Mouse (Mus musculus) hindbrain, embryonic 11.5 days (tissue): ENCODE measurements around the gene Kansl1. TPM values are rescaled to one million over a fixed set of nuclear protein-coding genes. Genes with fewer than 3 reads are reported as not detected.
A peak's percentile ranks its signal among the peaks of the same experiment; 100 is the strongest.

Experiments used
- ATAC-seq: fragments of 200-750 bp; cut with Nextera tagmentation; 2 replicates; pipeline ENCODE4 v1.8.0; 2017; ENCODE audit warnings: mild to moderate bottlenecking, moderate TSS enrichment, moderate library complexity; ENCODE audit not compliant: low FRiP score
- DNase-seq: peaks from one replicate; pipeline ENCODE4 v3.0.0-alpha.2; 2015; ENCODE audit warnings: low spot score
- H3K27ac ChIP-seq: fragments of 300-500 bp; sonication (generic); 2 replicates; pipeline ENCODE4 v1.5.1; 2014; ENCODE audit warnings: mild to moderate bottlenecking, low read depth, low read length
- H3K27me3 ChIP-seq: fragments of 300-500 bp; sonication (generic); 2 replicates; pipeline ENCODE4 v1.6.1; 2014; ENCODE audit warnings: mild to moderate bottlenecking, low read length, moderate library complexity, mixed read lengths; ENCODE audit not compliant: control insufficient read depth, insufficient read depth
- H3K36me3 ChIP-seq: fragments of 300-500 bp; sonication (generic); 2 replicates; pipeline ENCODE4 v1.6.1; 2014; ENCODE audit warnings: mild to moderate bottlenecking, low read length, moderate library complexity, mixed read lengths; ENCODE audit not compliant: control insufficient read depth, insufficient read depth
- H3K4me1 ChIP-seq: fragments of 300-500 bp; sonication (generic); replicated peaks from 2 replicates; pipeline ENCODE4 v1.6.1; 2014; ENCODE audit warnings: low read length, mixed read lengths; ENCODE audit not compliant: control insufficient read depth, insufficient read depth
- H3K4me2 ChIP-seq: fragments of 300-500 bp; sonication (generic); replicated peaks from 2 replicates; pipeline ENCODE4 v1.6.1; 2014; ENCODE audit warnings: mild to moderate bottlenecking, low read depth, low read length
- H3K4me3 ChIP-seq: fragments of 300-500 bp; sonication (generic); 2 replicates; pipeline ENCODE4 v1.5.1; 2014; ENCODE audit warnings: low read depth, low read length
- H3K9ac ChIP-seq: fragments of 300-500 bp; sonication (generic); 2 replicates; pipeline ENCODE4 v1.6.1; 2014; ENCODE audit warnings: low read depth, low read length
- H3K9me3 ChIP-seq: fragments of 300-500 bp; sonication (generic); 2 replicates; pipeline ENCODE4 v1.6.1; 2016; ENCODE audit warnings: low read length; ENCODE audit not compliant: control insufficient read depth
- WGBS: fragments of 180-500 bp; shearing (Covaris S2); extraction: QIAGEN DNeasy Blood & Tissue Kit; methylation state at CpG from one replicate; pipeline ENCODE4 v1.1.7; 2014; 5-methylcytosine and 5-hydroxymethylcytosine counted together
- polyA plus RNA-seq: library from polyadenylated mRNA; unstranded; fragments of >200 nt; fragmentation: Nextera tagmentation; extraction: Ambion mirVana; gene quantifications from 2 replicates; pipeline ENCODE4 v1.2.1, GENCODE M21; 2014

The Kansl1 gene
- polyA plus RNA-seq, 1 experiment from 2014 or later: 29.8 TPM

DNA sequence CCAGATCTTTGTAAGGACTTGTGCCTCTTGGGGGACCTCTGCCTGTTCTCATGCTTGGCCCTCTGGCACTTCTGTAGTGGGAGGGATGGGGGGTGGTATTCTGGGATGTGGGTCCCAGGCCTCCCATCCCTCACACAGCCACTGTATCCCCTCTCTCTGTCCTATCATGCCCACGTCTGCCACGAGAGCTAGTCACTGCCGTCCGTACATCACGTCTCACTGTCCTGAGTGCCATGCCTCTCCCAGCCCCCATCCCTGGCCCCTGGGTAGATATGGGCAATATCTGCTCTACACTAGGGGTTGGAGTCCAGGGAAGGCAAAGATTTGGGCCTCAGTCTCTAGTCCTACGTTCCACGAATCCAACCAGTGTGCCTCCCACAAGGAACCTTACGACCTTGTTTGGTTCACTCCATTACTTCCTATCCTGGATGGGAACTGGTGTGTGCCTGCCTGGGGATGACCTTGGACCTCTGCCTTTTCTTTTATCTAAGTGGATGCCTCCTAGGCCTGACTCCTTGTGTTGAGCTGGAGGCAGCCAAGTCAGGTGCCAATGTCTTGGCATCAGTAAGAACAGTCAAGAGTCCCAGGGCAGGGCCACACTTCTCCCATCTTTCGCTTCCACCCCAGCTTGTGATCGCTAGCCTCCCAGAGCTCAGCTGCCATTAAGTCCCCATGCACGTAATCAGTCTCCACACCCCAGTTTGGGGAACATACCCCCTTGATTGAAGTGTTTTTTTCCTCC is 139.3 kb downstream of the Kansl1 start:
- H3K4me1 ChIP-seq: no peaks in the 10 kb centered on the region
- no peak overlapping the region for H3K4me3 ChIP-seq
- DNase-seq (no peak), ATAC-seq (no peak)
- no peaks in the 10 kb centered on the region for H3K27me3 ChIP-seq
- no peaks in the 10 kb centered on the region for H3K9me3 ChIP-seq
- peaks cover 5% of the 10 kb centered on the region for H3K36me3 ChIP-seq
- no peak overlapping the region for H3K9ac ChIP-seq
- 86% methylated on average over 11 of the region's 11 CpGs for WGBS
- H3K27ac ChIP-seq: no peak overlapping the region
- H3K4me2 ChIP-seq: no peak overlapping the region

- 89% methylated on average over 6 of the region's 6 CpGs for WGBS
- no peak overlapping the region for H3K27ac ChIP-seq
- H3K4me3 ChIP-seq: no peak overlapping the region
- no peak overlapping the region for H3K4me2 ChIP-seq
- no peak for ATAC-seq
- H3K27me3 ChIP-seq: no peaks in the 10 kb centered on the region
- DNase-seq: no peak
- H3K9me3 ChIP-seq: no peaks in the 10 kb centered on the region
- no peaks in the 10 kb centered on the region for H3K4me1 ChIP-seq
- no peak overlapping the region for H3K9ac ChIP-seq
- no peaks in the 10 kb centered on the region; the same call in 1 of the 2 replicates for H3K36me3 ChIP-seq
Observed at GRCm38 (mm10) chr11:104327946-104328345, 140.7 kb downstream of the Kansl1 start.

- Histone ChIP-seq H3K9me3 (no peaks in the 10 kb centered on the region), H3K4me2 (no peak overlapping the region), H3K4me3 (no peak overlapping the region), H3K27ac (no peak overlapping the region), H3K36me3 (no peaks in the 10 kb centered on the region; the same call in 1 of the 2 replicates), H3K4me1 (no peaks in the 10 kb centered on the region), H3K9ac (no peak overlapping the region), H3K27me3 (no peaks in the 10 kb centered on the region)
- ATAC-seq (no peak), DNase-seq (no peak)
- 100% methylated on average over 1 of the region's 1 CpGs for WGBS
Observed at GRCm38 (mm10) chr11:104327462-104327861, 141.2 kb downstream of the Kansl1 start.

DNA sequence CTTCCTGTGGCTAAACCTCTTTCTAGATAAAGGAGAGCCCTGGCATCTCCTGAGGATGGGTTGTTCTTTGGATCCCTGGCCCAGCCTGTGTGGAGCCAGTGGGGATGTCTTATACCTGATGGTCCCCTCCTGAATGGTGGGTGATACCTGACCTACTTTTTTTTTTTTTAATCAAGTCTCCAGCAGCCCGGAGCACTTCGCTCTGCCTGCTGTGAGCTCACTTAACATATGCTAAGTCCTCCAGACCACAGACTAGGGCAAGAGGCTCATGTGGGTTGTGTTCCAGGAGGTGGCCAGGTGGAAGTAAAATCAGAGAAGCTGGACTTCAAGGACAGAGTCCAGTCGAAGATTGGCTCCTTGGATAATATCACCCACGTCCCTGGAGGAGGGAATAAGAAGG is 146.5 kb downstream of the Kansl1 start:
- no peaks in the 10 kb centered on the region for H3K4me1 ChIP-seq
- H3K27me3 ChIP-seq: no peaks in the 10 kb centered on the region
- H3K4me3 ChIP-seq: no peak overlapping the region
- H3K9me3 ChIP-seq: no peaks in the 10 kb centered on the region
- no peak overlapping the region for H3K27ac ChIP-seq
- WGBS: 26% methylated on average over 4 of the region's 4 CpGs
- ATAC-seq (no peak), DNase-seq (no peak)
- H3K9ac ChIP-seq: no peak overlapping the region
- no peak overlapping the region for H3K4me2 ChIP-seq
- no peaks in the 10 kb centered on the region for H3K36me3 ChIP-seq

DNA sequence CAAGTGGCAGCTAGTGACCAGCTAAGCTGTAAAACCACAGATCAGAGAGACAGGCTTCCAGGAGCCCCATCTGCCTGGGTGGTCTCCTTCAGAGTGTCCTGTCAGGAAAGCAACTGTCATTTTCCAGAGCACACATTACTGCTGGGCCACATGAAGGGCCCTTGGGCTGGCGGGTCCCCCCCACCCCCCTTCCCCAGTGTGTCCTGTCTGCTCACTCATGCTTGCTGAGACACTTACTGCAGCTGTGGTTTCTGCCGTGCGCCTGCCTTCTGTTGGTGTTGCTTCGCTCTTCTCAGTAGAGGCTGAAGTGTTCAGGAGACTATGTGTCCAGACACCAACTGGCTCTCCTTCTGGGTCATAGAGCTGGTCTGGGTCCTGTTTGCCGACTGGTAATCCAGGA is 148.2 kb downstream of the Kansl1 start:
- Histone ChIP-seq H3K9ac (no peak overlapping the region), H3K9me3 (no peaks in the 10 kb centered on the region), H3K4me2 (no peak overlapping the region), H3K36me3 (no peaks in the 10 kb centered on the region), H3K4me1 (no peaks in the 10 kb centered on the region), H3K27me3 (no peaks in the 10 kb centered on the region), H3K27ac (no peak overlapping the region), H3K4me3 (no peak overlapping the region)
- WGBS: 62% methylated on average over 5 of the region's 5 CpGs
- ATAC-seq: no peak
- no peak for DNase-seq

DNA sequence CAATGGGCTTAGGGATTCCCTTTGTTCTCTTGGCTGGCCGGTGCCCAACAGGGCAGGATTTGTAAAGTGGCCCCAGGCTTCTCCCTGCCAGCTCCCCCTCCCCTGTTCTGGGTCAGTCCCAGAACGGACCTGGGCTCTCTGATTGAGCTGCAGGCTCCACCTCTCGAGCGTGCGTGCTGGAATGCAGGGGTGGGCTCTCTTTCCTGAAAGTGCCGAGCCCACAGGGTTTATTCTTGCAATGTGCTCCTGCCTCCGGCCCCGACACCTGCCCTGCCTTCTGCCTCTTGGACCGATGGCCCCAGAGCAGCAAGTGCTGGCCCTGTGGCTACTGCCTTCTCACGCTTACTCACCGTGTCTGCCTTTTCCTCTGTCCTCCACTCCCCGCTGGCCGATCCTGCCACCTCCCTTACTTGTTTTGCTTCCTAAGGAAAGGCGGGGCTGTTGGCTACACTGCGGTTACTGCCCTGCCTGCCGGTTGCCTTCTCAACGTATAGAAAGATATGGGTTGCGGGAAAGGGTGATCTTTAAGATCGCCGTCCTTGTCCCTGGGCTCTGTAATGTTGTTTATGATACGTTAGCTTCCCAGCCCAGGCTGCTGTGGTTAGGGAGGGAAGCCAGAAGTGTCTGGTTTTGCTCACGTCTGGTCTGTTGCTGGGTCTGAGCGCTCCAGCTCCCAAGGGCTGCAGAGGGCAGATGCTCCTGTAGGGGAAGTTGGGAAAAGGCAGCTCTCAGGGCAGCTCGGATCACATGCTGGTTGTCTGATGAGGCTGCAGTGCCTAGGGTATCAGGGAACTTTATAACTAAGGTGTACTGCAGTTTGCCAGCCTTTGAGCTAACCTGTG is 149.5 kb downstream of the Kansl1 start:
- WGBS: 1% methylated on average over 24 of the region's 24 CpGs

DNA sequence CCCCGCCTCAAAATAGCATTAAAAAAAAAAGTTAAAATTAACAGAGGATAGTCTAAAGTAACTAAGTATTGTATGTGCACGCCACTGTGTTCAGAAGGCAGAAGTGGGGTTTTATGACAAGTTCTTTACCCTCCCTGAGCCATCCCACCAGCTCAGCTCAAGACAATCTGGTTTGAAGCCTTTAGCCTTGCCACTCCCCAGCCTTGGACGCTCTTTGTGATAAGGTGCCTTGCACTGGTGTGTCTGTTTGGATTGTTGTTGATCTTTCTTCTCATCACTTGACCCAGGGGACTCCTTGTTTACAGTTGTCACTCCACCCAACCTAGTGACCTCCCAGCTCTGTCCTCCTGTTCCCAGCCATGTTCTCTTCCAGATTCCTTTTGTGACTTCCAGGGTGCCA is 151.0 kb downstream of the Kansl1 start:
- Histone ChIP-seq H3K4me3 (no peak overlapping the region), H3K4me2 (no peak overlapping the region), H3K4me1 (no peaks in the 10 kb centered on the region), H3K27ac (no peak overlapping the region), H3K9ac (no peak overlapping the region), H3K27me3 (no peaks in the 10 kb centered on the region), H3K36me3 (no peaks in the 10 kb centered on the region), H3K9me3 (no peaks in the 10 kb centered on the region)
- ATAC-seq (no peak), DNase-seq (no peak)
- 80% methylated on average over 3 of the region's 3 CpGs for WGBS

More for the DNA sequence above, 149.5 kb downstream of the Kansl1 start:
- no peaks in the 10 kb centered on the region for H3K27me3 ChIP-seq
- no peaks in the 10 kb centered on the region for H3K9me3 ChIP-seq
- no peaks in the 10 kb centered on the region for H3K36me3 ChIP-seq
- peak; percentile 41 for ATAC-seq
- peak overlapping the region; percentile 16 for H3K9ac ChIP-seq
- H3K4me1 ChIP-seq: no peaks in the 10 kb centered on the region
- peak overlapping the region; percentile 20 for H3K4me3 ChIP-seq
- DNase-seq: peak; percentile 57
- peak overlapping the region; percentile 55 for H3K4me2 ChIP-seq
- H3K27ac ChIP-seq: no peak overlapping the region

- no peaks in the 10 kb centered on the region for H3K36me3 ChIP-seq
- no peak for DNase-seq
Observed at GRCm38 (mm10) chr11:104316685-104317400, 151.8 kb downstream of the Kansl1 start.

More at GRCm38 (mm10) chr11:104316685-104317400, 151.8 kb downstream of the Kansl1 start:
- Histone ChIP-seq H3K9me3 (no peaks in the 10 kb centered on the region), H3K4me3 (no peak overlapping the region), H3K27me3 (no peaks in the 10 kb centered on the region), H3K27ac (no peak overlapping the region), H3K4me2 (no peak overlapping the region), H3K4me1 (no peaks in the 10 kb centered on the region), H3K9ac (no peak overlapping the region)
- no peak for ATAC-seq
- 82% methylated on average over 16 of the region's 16 CpGs for WGBS
